ENCODE assay signal across 15 mouse cellular contexts in the genomic region with DNA sequence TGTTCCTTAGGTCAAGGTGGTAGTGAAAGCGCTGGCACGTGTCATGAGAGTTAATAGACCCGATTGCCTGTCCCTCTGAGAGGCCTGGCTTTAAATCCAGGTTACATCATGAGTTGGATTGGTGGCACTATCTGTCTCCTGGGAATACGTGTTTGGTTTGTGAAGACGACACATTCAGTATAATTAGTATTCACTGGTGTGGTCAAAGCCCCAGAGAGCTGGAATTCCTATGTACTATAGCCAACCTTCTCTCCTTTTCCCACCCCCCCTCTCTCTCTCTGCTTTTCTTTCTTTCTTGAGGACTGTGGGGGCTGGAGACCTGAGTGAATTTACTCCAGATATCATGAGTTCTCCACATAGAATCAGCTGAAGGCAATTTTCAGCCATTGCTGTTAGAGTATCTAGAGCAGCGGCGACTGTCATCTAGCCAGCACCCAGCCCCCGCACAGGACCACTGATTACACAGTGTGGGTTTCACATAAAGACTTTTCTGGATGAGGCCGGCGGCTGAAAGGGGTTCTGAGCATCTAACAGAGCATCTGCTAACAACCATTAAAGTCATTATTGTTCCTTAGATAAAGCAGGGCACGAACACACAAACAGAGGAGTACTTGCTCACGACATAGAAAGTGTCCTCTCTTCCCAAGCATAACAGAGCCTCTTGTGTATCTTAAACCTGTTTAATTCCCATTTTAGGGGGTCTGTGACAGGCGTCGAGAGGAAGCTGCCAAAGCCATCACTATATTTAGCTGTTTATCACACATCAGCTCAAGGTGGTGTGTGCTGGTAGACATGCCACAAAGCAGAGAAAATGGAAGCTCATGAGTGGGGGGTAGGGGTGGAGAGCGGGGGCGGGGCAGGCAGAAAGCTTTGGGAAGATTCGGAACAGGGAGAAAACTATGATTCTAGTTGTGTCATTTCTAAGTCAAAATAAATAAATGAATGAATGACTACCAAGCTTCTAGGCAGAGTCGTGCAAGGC.
DNase-seq lines count a peak whose midpoint lies in the region; ATAC-seq lines count a peak whose summit lies in the region.
"Had no signal": no experiment of that assay in that cellular context is flagged by ENCODE, and none has a peak within 500 bp of the region (broad histone marks: within the 10 kb centered on the region; RNA-seq: fewer than 3 reads in every experiment).

No protein-coding gene starts in this region.

- no peak overlapping the region for H3K4me3 ChIP-seq in heart, embryonic 15.5 days
- no peak overlapping the region for H3K4me3 ChIP-seq in forebrain, embryonic 12.5 days (replicated peaks)
- no peak overlapping the region for H3K4me3 ChIP-seq in hindbrain, embryonic 15.5 days
- no peak overlapping the region for H3K4me3 ChIP-seq in neural tube, embryonic 13.5 days
- H3K4me3 ChIP-seq: megakaryocyte, embryonic 14.5 days had no signal

- H3K4me2 ChIP-seq in heart, embryonic 15.5 days: peak overlapping the region; percentile 59
- H3K4me2 ChIP-seq in forebrain, embryonic 12.5 days: 0 out of 2 replicates have a peak overlapping the region, but pooled peaks have one; percentile 46
- H3K4me2 ChIP-seq in hindbrain, embryonic 15.5 days: no peak overlapping the region; the same call in 1 of the 2 replicates
- no peak overlapping the region; the same call in 1 of the 2 replicates for H3K4me2 ChIP-seq in neural tube, embryonic 13.5 days

- peaks cover 11% of the 10 kb centered on the region for H3K27me3 ChIP-seq in heart, embryonic 15.5 days
- no peaks in the 10 kb centered on the region for H3K27me3 ChIP-seq in forebrain, embryonic 12.5 days
- no peaks in the 10 kb centered on the region; the same call in 1 of the 2 replicates for H3K27me3 ChIP-seq in hindbrain, embryonic 15.5 days
- peaks cover 16% of the 10 kb centered on the region for H3K27me3 ChIP-seq in neural tube, embryonic 13.5 days
- H3K27me3 ChIP-seq: megakaryocyte, embryonic 14.5 days had no signal

- H3K9ac ChIP-seq in heart, embryonic 15.5 days: no peak overlapping the region
- 0 out of 2 replicates have a peak overlapping the region, but pooled peaks have one; percentile 4 for H3K9ac ChIP-seq in forebrain, embryonic 12.5 days
- no peak overlapping the region for H3K9ac ChIP-seq in hindbrain, embryonic 15.5 days
- no peak overlapping the region for H3K9ac ChIP-seq in neural tube, embryonic 13.5 days

- no peak for DNase-seq in heart, adult 18-20 months
- DNase-seq in ovary, postnatal 10 days (ENCODE audit: low spot score): no peak
- DNase-seq in ovary, postnatal 14 days (ENCODE audit: low spot score): no peak
- DNase-seq in kidney, postnatal 25 days: no peak
- DNase-seq: cerebellum, adult 11 months; gastrocnemius, postnatal 25 days; kidney, adult 2 months; lung, adult 2 months; thymus, postnatal 14 days had no signal

- H3K9me3 ChIP-seq in heart, embryonic 15.5 days (replicated peaks): no peaks in the 10 kb centered on the region
- H3K9me3 ChIP-seq in forebrain, embryonic 12.5 days: no peaks in the 10 kb centered on the region
- H3K9me3 ChIP-seq in hindbrain, embryonic 15.5 days: no peaks in the 10 kb centered on the region
- no peaks in the 10 kb centered on the region for H3K9me3 ChIP-seq in neural tube, embryonic 13.5 days
- H3K9me3 ChIP-seq: embryonic facial prominence, embryonic 10.5 days; megakaryocyte, embryonic 14.5 days had no signal

- H3K27ac ChIP-seq in heart, embryonic 15.5 days: no peak overlapping the region
- H3K27ac ChIP-seq in forebrain, embryonic 12.5 days: peak overlapping the region; percentile 42; the same call in 1 of the 2 replicates
- no peak overlapping the region for H3K27ac ChIP-seq in hindbrain, embryonic 15.5 days (replicated peaks)
- H3K27ac ChIP-seq in neural tube, embryonic 13.5 days (replicated peaks): peak overlapping the region; percentile 54

- WGBS in heart, embryonic 15.5 days: 48% methylated on average over 18 of the region's 18 CpGs
- WGBS in forebrain, embryonic 12.5 days: 46% methylated on average over 18 of the region's 18 CpGs
- WGBS in hindbrain, embryonic 15.5 days: 32% methylated on average over 18 of the region's 18 CpGs
- 37% methylated on average over 18 of the region's 18 CpGs for WGBS in neural tube, embryonic 13.5 days

- H3K4me1 ChIP-seq in heart, embryonic 15.5 days (replicated peaks): peaks cover 13% of the 10 kb centered on the region
- peaks cover 20% of the 10 kb centered on the region for H3K4me1 ChIP-seq in forebrain, embryonic 12.5 days
- H3K4me1 ChIP-seq in hindbrain, embryonic 15.5 days (replicated peaks): peaks cover 12% of the 10 kb centered on the region
- H3K4me1 ChIP-seq in neural tube, embryonic 13.5 days (replicated peaks): peaks cover 20% of the 10 kb centered on the region
- H3K4me1 ChIP-seq: megakaryocyte, embryonic 14.5 days had no signal

- ATAC-seq in heart, embryonic 15.5 days (replicated peaks; ENCODE audit: insufficient number of reproducible peaks, insufficient read depth, low FRiP score, low read depth): 0 out of 2 replicates have a peak, but pooled peaks have one; percentile 31
- ATAC-seq in forebrain, embryonic 12.5 days (ENCODE audit: low FRiP score): peak; percentile 60; the same call in 1 of the 2 replicates
- ATAC-seq in hindbrain, embryonic 15.5 days (ENCODE audit: low FRiP score, low read depth): peak; percentile 72
- peak; percentile 65 for ATAC-seq in neural tube, embryonic 13.5 days (ENCODE audit: low read depth)

- no peaks in the 10 kb centered on the region for H3K36me3 ChIP-seq in heart, embryonic 15.5 days
- no peaks in the 10 kb centered on the region for H3K36me3 ChIP-seq in forebrain, embryonic 12.5 days (replicated peaks)
- no peaks in the 10 kb centered on the region for H3K36me3 ChIP-seq in hindbrain, embryonic 15.5 days
- no peaks in the 10 kb centered on the region for H3K36me3 ChIP-seq in neural tube, embryonic 13.5 days
- H3K36me3 ChIP-seq: embryonic facial prominence, embryonic 10.5 days had no signal

Comparison
In these comparisons a context has a peak if more than half of its experiments do, and no peak if none do; other contexts are left out.
1. H3K27ac ChIP-seq: peak in forebrain, embryonic 12.5 days (single experiment) and neural tube, embryonic 13.5 days (single experiment); none in heart, embryonic 15.5 days (single experiment) and hindbrain, embryonic 15.5 days (single experiment).
2. H3K4me2 ChIP-seq: peak in heart, embryonic 15.5 days (single experiment) and forebrain, embryonic 12.5 days (single experiment); none in hindbrain, embryonic 15.5 days (single experiment) and neural tube, embryonic 13.5 days (single experiment).
3. Peak in every context shown above with its lines, with median percentiles within 50 percentile points of each other: ATAC-seq.